Mouse (Mus musculus) midbrain, postnatal 0 days (tissue): ENCODE measurements around the gene 1700020N01Rik. TPM values are rescaled to one million over a fixed set of nuclear protein-coding genes. Genes with fewer than 3 reads are reported as not detected.

Source experiments
- ATAC-seq: fragments of 200-750 bp; cut with Nextera tagmentation; 2 replicates; pipeline ENCODE4 v1.8.0; 2017; ENCODE audit warnings: moderate number of reproducible peaks, mild to moderate bottlenecking, moderate TSS enrichment, moderate library complexity; ENCODE audit not compliant: low FRiP score
- DNase-seq: peaks from one replicate; pipeline ENCODE4 v3.0.0-alpha.2; 2015; ENCODE audit warnings: low spot score
- H3K27ac ChIP-seq: fragments of 300-500 bp; sonication (generic); 2 replicates; pipeline ENCODE4 v1.5.1; 2014; ENCODE audit warnings: low read depth, mild to moderate bottlenecking, low read length, mixed read lengths
- H3K27me3 ChIP-seq: fragments of 300-500 bp; sonication (generic); 2 replicates; pipeline ENCODE4 v1.6.1; 2014; ENCODE audit warnings: low read length, control low read depth, mixed read lengths; ENCODE audit not compliant: insufficient read depth
- H3K36me3 ChIP-seq: fragments of 300-500 bp; sonication (generic); 2 replicates; pipeline ENCODE4 v1.6.1; 2014; ENCODE audit warnings: low read length, control low read depth, mixed read lengths; ENCODE audit not compliant: insufficient read depth
- H3K4me1 ChIP-seq: fragments of 300-500 bp; sonication (generic); 2 replicates; pipeline ENCODE4 v1.6.1; 2014; ENCODE audit warnings: mild to moderate bottlenecking, control low read depth, antibody characterized with exemption, low read length, mixed read lengths; ENCODE audit not compliant: insufficient read depth
- H3K4me2 ChIP-seq: fragments of 300-500 bp; sonication (generic); 2 replicates; pipeline ENCODE4 v1.6.1; 2014; ENCODE audit warnings: low read depth, mild to moderate bottlenecking, low read length, mixed read lengths; ENCODE audit not compliant: poor library complexity, severe bottlenecking
- H3K4me3 ChIP-seq: fragments of 300-500 bp; sonication (generic); 2 replicates; pipeline ENCODE4 v1.5.1; 2014; ENCODE audit warnings: low read depth, mild to moderate bottlenecking, low read length, moderate library complexity
- H3K9ac ChIP-seq: fragments of 300-500 bp; sonication (generic); replicated peaks from 2 replicates; pipeline ENCODE4 v1.6.1; 2014; ENCODE audit warnings: mild to moderate bottlenecking, low read length, moderate library complexity, mixed read lengths; ENCODE audit not compliant: poor library complexity, severe bottlenecking
- H3K9me3 ChIP-seq: fragments of 300-500 bp; sonication (generic); 2 replicates; pipeline ENCODE4 v1.6.1; 2016; ENCODE audit warnings: low read length, control low read depth
- CTCF ChIP-seq: IDR thresholded peaks from 2 replicates; pipeline ENCODE4 v1.5.1; 2016; ENCODE audit warnings: antibody characterized with exemption, mild to moderate bottlenecking
- WGBS: fragments of 180-500 bp; shearing (Covaris S2); extraction: QIAGEN DNeasy Blood & Tissue Kit; methylation state at CpG from one replicate; pipeline ENCODE4 v1.1.7; 2014; 5-methylcytosine and 5-hydroxymethylcytosine counted together
- polyA plus RNA-seq: library from polyadenylated mRNA; unstranded; fragments of >200 nt; fragmentation: Nextera tagmentation; extraction: Ambion mirVana; gene quantifications from 2 replicates; pipeline ENCODE4 v1.2.1, GENCODE M21; 2015
- total RNA-seq: library from RNA; depleted of rRNA; stranded (reverse); fragments of >200 nt; gene quantifications from 2 replicates; pipeline ENCODE4 v1.2.3, GENCODE M21; 2014

The 1700020N01Rik gene
- total and polyA plus RNA-seq, 2 experiments from 2014 or later, result not detected

GRCm38 (mm10) chr10:21587041-21587440, 5.9 kb upstream of the 1700020N01Rik start:
- Histone ChIP-seq H3K9me3 (no peaks in the 10 kb centered on the region), H3K27me3 (no peaks in the 10 kb centered on the region), H3K4me2 (no peak overlapping the region), H3K4me1 (no peaks in the 10 kb centered on the region), H3K36me3 (no peaks in the 10 kb centered on the region), H3K4me3 (no peak overlapping the region), H3K9ac (no peak overlapping the region), H3K27ac (no peak overlapping the region)
- TF ChIP-seq CTCF, result no peak
- no peak for ATAC-seq
- WGBS, result 89% methylated on average over 2 of the region's 2 CpGs
- DNase-seq, result no peak

DNA sequence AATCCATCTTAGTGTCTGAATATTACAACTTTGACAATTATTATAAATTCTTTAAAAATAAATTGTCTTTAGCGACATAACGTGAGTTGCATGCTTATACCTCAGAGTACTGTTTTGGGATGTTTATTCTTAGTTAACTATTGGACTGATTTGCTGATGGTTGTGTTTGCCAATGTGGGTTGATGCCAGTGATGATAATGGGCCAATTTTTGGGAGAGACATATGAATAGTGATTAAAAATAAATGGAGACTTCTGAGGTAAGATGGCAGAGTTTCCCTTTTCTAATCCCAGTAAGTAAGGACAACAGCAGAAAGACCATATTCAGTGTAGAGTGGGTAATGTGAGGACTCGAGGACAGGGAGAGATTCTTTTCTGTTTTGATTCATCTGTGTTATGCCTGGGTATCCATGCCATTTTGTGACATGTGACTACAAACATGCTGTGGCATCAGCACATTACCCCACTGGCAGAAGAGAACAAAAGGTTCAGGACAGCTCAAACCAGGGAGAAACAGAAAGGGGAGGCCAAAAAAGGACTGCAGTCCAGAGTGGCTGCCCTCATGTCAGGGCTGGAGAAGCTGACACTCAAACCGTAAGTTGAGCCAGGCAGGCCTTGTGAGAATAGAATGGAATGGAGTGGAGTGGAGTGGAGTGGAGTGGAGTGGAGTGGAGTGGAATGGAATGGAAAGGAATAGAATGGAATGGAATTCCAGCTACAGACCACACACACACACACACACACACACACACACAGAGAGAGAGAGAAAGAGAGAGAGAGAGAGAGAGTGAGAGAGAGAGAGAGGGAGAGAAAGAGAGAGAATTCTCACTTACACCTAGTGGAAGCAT, 4.7 kb upstream of the 1700020N01Rik start:
- H3K27ac ChIP-seq, result no peak overlapping the region
- H3K4me2 ChIP-seq, result no peak overlapping the region
- no peak overlapping the region for H3K9ac ChIP-seq
- ATAC-seq (no peak), DNase-seq (no peak)
- H3K9me3 ChIP-seq, result no peaks in the 10 kb centered on the region
- no peak overlapping the region for H3K4me3 ChIP-seq
- H3K4me1 ChIP-seq, result no peaks in the 10 kb centered on the region
- 79% methylated on average over 4 of the region's 4 CpGs for WGBS
- no peaks in the 10 kb centered on the region for H3K36me3 ChIP-seq
- H3K27me3 ChIP-seq, result no peaks in the 10 kb centered on the region
- TF ChIP-seq CTCF, result no peak

GRCm38 (mm10) chr10:21600931-21601330, 8.0 kb downstream of the 1700020N01Rik start:
- H3K4me2 ChIP-seq, result no peak overlapping the region
- no peaks in the 10 kb centered on the region for H3K36me3 ChIP-seq
- ATAC-seq (no peak), DNase-seq (peak; percentile 47)
- no peak overlapping the region for H3K4me3 ChIP-seq
- H3K4me1 ChIP-seq, result no peaks in the 10 kb centered on the region
- 46% methylated on average over 5 of the region's 5 CpGs for WGBS
- peak; percentile 76 for TF ChIP-seq CTCF
- no peak overlapping the region for H3K9ac ChIP-seq
- no peaks in the 10 kb centered on the region for H3K27me3 ChIP-seq
- H3K9me3 ChIP-seq, result no peaks in the 10 kb centered on the region
- H3K27ac ChIP-seq, result no peak overlapping the region

DNA sequence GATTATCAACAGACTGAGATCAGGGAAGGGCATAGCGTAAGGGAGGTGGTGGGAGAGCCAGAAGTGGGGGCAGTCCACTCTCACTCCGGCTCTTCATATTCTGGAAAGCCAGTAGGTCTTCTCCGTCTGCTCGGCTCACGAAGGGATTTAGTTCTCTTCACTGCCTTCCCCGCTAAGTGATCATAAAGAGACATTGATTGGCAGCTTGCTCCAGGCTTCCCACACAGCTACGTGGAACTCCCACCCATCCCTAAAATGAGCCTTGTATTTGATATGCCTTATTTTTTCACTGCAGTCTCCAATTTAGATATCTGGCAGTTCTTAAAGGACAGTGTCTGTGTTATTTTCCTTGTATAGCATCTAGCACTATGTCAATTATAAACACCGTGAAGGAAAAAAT, 11.5 kb downstream of the 1700020N01Rik start:
- Histone ChIP-seq H3K27ac (no peak overlapping the region), H3K4me2 (no peak overlapping the region), H3K9ac (no peak overlapping the region), H3K36me3 (no peaks in the 10 kb centered on the region), H3K27me3 (no peaks in the 10 kb centered on the region), H3K4me3 (no peak overlapping the region), H3K9me3 (no peaks in the 10 kb centered on the region), H3K4me1 (no peaks in the 10 kb centered on the region)
- TF ChIP-seq CTCF, result no peak
- 58% methylated on average over 8 of the region's 8 CpGs for whole genome bisulfite sequencing
- ATAC-seq (no peak), DNase-seq (no peak)

DNA sequence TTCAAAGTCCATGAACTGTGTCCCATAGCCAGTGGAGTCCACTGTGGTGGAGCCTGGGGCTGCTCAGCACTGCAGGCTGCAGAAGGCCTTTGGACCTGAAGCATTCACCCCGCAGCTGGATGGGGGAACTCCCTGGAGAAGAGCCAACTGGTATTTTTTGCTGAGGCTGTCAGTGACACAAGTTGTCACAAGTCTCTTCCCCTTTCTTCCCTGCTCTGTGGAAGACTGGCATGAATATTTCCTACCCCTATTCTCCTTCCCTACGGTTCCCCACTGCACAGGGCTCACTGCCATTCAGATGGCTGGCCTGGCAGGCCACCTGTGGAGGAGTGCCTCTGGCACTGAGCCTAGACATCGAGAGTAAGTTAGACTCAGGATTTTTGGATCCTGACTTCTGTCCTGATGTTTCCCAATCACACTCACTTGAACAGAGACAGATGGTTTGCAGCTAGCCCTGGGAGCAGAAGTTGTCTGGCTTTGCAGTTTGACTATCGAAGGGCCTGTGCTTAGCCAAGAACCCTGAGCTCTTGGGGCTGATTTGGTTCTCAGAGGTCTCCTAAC, 12.1 kb downstream of the 1700020N01Rik start:
- 52% methylated on average over 4 of the region's 4 CpGs for WGBS
- H3K9ac ChIP-seq, result no peak overlapping the region
- DNase-seq (peak; percentile 75), ATAC-seq (no peak; the same call in 1 of the 2 replicates)
- no peaks in the 10 kb centered on the region for H3K4me1 ChIP-seq
- no peak overlapping the region for H3K4me3 ChIP-seq
- no peak overlapping the region for H3K27ac ChIP-seq
- H3K27me3 ChIP-seq, result no peaks in the 10 kb centered on the region
- no peak overlapping the region for H3K4me2 ChIP-seq
- H3K9me3 ChIP-seq, result no peaks in the 10 kb centered on the region
- H3K36me3 ChIP-seq, result no peaks in the 10 kb centered on the region
- TF ChIP-seq CTCF, result no peak

GRCm38 (mm10) chr10:21605601-21606000, 12.7 kb downstream of the 1700020N01Rik start:
- Histone ChIP-seq H3K27ac (no peak overlapping the region), H3K36me3 (no peaks in the 10 kb centered on the region), H3K4me1 (no peaks in the 10 kb centered on the region), H3K9ac (no peak overlapping the region), H3K4me3 (no peak overlapping the region), H3K9me3 (no peaks in the 10 kb centered on the region), H3K4me2 (no peak overlapping the region), H3K27me3 (no peaks in the 10 kb centered on the region)
- TF ChIP-seq CTCF, result no peak
- ATAC-seq (0 out of 2 replicates have a peak, but pooled peaks have one; percentile 14), DNase-seq (peak; percentile 40)
- 73% methylated on average over 5 of the region's 5 CpGs for WGBS
